Mouse (Mus musculus) megakaryocyte, embryonic 14.5 days (primary cell): Measurements from ENCODE around the gene Topaz1. TPM values are rescaled to one million over a fixed set of nuclear protein-coding genes. Genes with fewer than 3 reads are reported as not detected.
"Not testable (repeated sequence)": the region's sequence is repeated elsewhere in the genome, so short reads cannot be mapped to it uniquely, and the experiment has no call there.

Experiments
- H3K27me3 ChIP-seq: replicated peaks from 2 replicates; pipeline ENCODE3; 2012; ENCODE audit warnings: inconsistent platforms
- H3K36me3 ChIP-seq: replicated peaks from 2 replicates; pipeline ENCODE3; 2012; ENCODE audit warnings: low read length, inconsistent platforms, mixed read lengths
- H3K4me1 ChIP-seq: 2 replicates; pipeline ENCODE4 v1.6.1; 2012; ENCODE audit warnings: inconsistent platforms
- H3K4me3 ChIP-seq: replicated peaks from 2 replicates; pipeline ENCODE3; 2012; ENCODE audit warnings: moderate library complexity, mild to moderate bottlenecking, inconsistent platforms
- H3K9me3 ChIP-seq: 2 replicates; pipeline ENCODE4 v1.6.1; 2012; ENCODE audit warnings: inconsistent platforms
- FLI1 ChIP-seq: IDR thresholded peaks from 2 replicates; pipeline ENCODE4 v1.6.1; 2012; ENCODE audit warnings: low read length, inconsistent platforms, mixed read lengths
- GATA1 ChIP-seq: IDR thresholded peaks from 3 replicates; pipeline ENCODE4 v1.6.1; 2012; ENCODE audit warnings: mixed read lengths, low read length, inconsistent platforms, borderline replicate concordance
- polyA plus RNA-seq: library from polyadenylated mRNA; stranded (reverse); fragments of >175 nt; gene quantifications from 2 replicates; pipeline ENCODE4 v1.2.3, GENCODE M21; 2012; ENCODE audit warnings: low replicate concordance; ENCODE audit not compliant: insufficient read depth

Topaz1 gene
- polyA plus RNA-seq, 1 experiment: not detected

GRCm38 (mm10) chr9:122837216-122837615 lies 90.1 kb downstream of the Topaz1 start:
- TF ChIP-seq GATA1: no peak
- no peak for TF ChIP-seq FLI1
- no peaks in the 10 kb centered on the region for H3K27me3 ChIP-seq
- no peak overlapping the region for H3K4me3 ChIP-seq
- H3K9me3 ChIP-seq: peaks cover 24% of the 10 kb centered on the region
- no peaks in the 10 kb centered on the region for H3K4me1 ChIP-seq
- H3K36me3 ChIP-seq: peaks cover 7% of the 10 kb centered on the region

- Histone ChIP-seq H3K4me3 (no peak overlapping the region), H3K36me3 (peaks cover 7% of the 10 kb centered on the region), H3K9me3 (peaks cover 25% of the 10 kb centered on the region), H3K27me3 (no peaks in the 10 kb centered on the region), H3K4me1 (no peaks in the 10 kb centered on the region)
- TF ChIP-seq FLI1: no peak
These were observed 90.5 kb downstream of the Topaz1 start for GRCm38 (mm10) chr9:122837680-122838079.

GRCm38 (mm10) chr9:122843760-122844159 lies 96.6 kb downstream of the Topaz1 start, which contains the start of gene Gm35549:
TSS of gene Gm35549 (minus strand) at chr9:122844035.
- Histone ChIP-seq H3K27me3 (no peaks in the 10 kb centered on the region), H3K36me3 (peaks cover 9% of the 10 kb centered on the region), H3K9me3 (peaks cover 29% of the 10 kb centered on the region), H3K4me1 (no peaks in the 10 kb centered on the region), H3K4me3 (no peak within 1 kb of the TSS)
- TF ChIP-seq GATA1 (no peak), FLI1 (no peak)

- no peaks in the 10 kb centered on the region for H3K27me3 ChIP-seq
- peaks cover 27% of the 10 kb centered on the region for H3K36me3 ChIP-seq
- H3K4me3 ChIP-seq: no peak overlapping the region
- H3K9me3 ChIP-seq: peaks cover 40% of the 10 kb centered on the region
- H3K4me1 ChIP-seq: no peaks in the 10 kb centered on the region
- TF ChIP-seq FLI1: no peak
- no peak for TF ChIP-seq GATA1
These were observed 98.5 kb downstream of the Topaz1 start for GRCm38 (mm10) chr9:122845621-122846020.

GRCm38 (mm10) chr9:122846156-122846555 lies 99.0 kb downstream of the Topaz1 start:
- Histone ChIP-seq H3K27me3 (no peaks in the 10 kb centered on the region), H3K4me3 (no peak overlapping the region), H3K4me1 (no peaks in the 10 kb centered on the region), H3K9me3 (peaks cover 38% of the 10 kb centered on the region), H3K36me3 (peaks cover 33% of the 10 kb centered on the region)
- TF ChIP-seq FLI1 (no peak), GATA1 (no peak)

GRCm38 (mm10) chr9:122847811-122848311 lies 100.7 kb downstream of the Topaz1 start:
- peaks cover 50% of the 10 kb centered on the region for H3K36me3 ChIP-seq
- not testable (repeated sequence) for H3K4me1 ChIP-seq, H3K4me3 ChIP-seq, H3K27me3 ChIP-seq
- peaks cover 45% of the 10 kb centered on the region for H3K9me3 ChIP-seq

Other genes with a start within 250 kb of the Topaz1 start
- 0.03 TPM in 1 of 2 replicates, not detected in the other for gene Tcaim, start 58.2 kb downstream of the Topaz1 start, polyA plus RNA-seq
- gene Gm35549, start 96.7 kb downstream of the Topaz1 start, polyA plus RNA-seq: not detected in 2 replicates
- 3.9 TPM in 1 of 2 replicates, not detected in the other for gene Zfp445, start 118.7 kb downstream of the Topaz1 start, polyA plus RNA-seq
- not detected in 2 replicates for gene Zkscan7, start 138.3 kb downstream of the Topaz1 start, polyA plus RNA-seq
- not detected in 2 replicates for gene Zfp105, start 175.7 kb downstream of the Topaz1 start, polyA plus RNA-seq
- gene 1110059G10Rik, start 203.7 kb downstream of the Topaz1 start, polyA plus RNA-seq: 2.4 TPM in 1 of 2 replicates, not detected in the other
- gene Kif15, start 203.7 kb downstream of the Topaz1 start, polyA plus RNA-seq: 1.3 and 2.1 TPM in 2 replicates